Mouse (Mus musculus) kidney, postnatal 25 days (tissue): ENCODE results near the gene Stpg1.
A peak's percentile ranks its signal among the peaks of the same experiment; 100 is the strongest.

Experiments used
- DNase-seq, 2 experiments: peaks; one replicate each; pipeline ENCODE4 v3.0.0; 2021; ENCODE audit warnings: mixed read lengths in 2 of 2

Stpg1 gene

GRCm38 (mm10) chr4:135494521-135495396, at the start of gene Stpg1, which contains the start of gene Nipal3:
TSS of gene Stpg1 (plus strand) at chr4:135494790.
TSS of gene Nipal3 (minus strand) at chr4:135495038.
- DNase-seq = peak; percentile 95 to 98

DNA sequence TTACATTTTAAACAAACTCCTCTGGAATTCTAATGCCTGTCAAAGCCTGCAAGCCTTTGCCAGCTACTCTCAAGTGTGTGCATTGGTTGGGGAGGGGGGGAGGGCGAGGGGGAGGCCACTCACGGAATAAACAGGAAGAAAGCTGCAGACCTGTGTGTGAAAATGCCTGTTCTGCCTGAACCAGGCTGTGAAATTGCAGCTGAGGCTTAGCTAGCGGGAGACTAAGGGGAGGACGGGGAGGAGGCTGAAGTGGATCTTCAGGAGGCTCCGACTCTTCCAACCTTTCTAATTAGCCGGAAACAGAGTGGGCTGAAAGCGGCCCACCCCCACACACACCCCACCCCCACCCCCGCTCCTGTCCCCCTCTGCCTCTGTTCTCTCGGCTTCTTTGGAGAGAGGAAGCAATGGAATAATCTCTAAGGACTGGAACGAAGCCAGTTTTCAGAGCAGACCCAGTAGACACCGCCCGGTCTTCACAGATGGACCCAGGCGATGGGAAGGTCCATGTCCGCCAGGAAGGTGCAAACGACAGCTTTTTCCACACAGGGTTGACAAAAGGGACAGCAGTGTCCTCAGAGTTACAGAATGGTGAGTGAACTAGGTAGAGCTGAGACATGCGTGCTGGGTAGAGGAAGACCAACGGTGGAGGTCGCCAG, 43.1 kb upstream of the Stpg1 start:
- DNase-seq = peak in 1 of 2 experiments; percentile 54

DNA sequence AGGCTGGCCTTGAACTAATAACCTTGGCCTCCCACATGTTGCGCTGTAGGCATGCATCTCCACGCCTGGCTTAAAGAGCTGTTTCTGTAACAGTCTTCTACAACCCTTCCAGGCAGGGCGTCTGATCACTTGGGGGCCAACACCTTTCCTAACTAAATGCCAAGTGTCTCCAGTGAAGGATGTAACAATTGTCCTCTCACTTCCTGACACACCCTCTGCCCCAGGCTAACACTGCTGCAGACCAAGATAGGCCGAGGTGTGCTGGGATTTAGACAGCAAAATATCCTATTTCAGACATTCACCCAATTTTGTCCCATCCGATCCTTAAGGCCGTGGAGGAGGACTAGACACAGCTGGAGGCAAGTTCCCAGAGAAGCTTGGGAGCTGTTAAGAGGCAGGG, 41.4 kb upstream of the Stpg1 start:
- peak; percentile 39 to 76 for DNase-seq

DNA sequence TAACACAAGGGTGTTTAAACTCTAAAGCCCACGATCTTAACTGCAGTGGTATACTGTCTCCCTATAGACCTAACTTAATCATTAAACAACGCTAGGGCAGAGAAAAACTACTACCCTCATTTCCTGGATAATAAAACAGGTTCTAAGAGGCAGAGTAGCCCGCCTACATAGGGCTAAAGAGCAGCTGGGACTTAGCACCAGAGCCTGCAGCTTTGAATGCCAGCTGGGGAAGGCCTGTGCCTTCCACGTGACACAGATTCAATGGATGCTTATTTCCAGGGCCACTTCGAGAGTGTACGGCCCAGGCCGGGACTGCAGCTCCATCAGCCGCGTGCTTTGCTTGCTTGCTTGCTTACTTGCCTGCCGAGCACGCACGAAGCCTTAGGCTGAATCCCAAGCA, 41.0 kb upstream of the Stpg1 start:
- no peak for DNase-seq

GRCm38 (mm10) chr4:135463406-135463805, 31.2 kb upstream of the Stpg1 start:
- DNase-seq = no peak

DNA sequence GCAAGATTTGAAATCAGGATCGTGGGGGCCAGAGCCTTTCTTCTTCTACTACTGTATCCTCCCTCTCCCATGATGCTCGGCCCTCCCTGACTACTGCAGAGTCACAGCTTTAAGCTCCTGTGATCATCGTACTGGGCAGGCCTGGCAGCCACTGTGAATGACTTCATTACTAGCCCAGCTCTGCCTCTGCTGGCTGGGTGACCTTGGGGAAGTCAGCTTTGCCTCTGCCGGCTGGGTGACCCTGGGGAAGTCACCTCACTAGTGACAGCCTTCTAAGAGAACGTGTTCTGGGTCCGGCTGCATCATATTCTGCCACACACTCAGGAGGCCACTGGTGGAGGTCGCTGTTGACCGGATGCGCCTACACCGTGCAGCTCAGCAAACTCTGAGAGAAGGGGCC, 16.7 kb upstream of the Stpg1 start:
- peak in 1 of 2 experiments; percentile 30 for DNase-seq

GRCm38 (mm10) chr4:135480370-135480769, 14.2 kb upstream of the Stpg1 start:
- peak in 1 of 2 experiments; percentile 34 for DNase-seq

- DNase-seq = no peak
These were observed 9.5 kb upstream of the Stpg1 start for GRCm38 (mm10) chr4:135485086-135485485.

GRCm38 (mm10) chr4:135486352-135486751, 8.2 kb upstream of the Stpg1 start:
- peak; percentile 38 to 65 for DNase-seq

- peak in 1 of 2 experiments; percentile 16 for DNase-seq
These were observed 5.3 kb upstream of the Stpg1 start for GRCm38 (mm10) chr4:135489256-135489655.

DNA sequence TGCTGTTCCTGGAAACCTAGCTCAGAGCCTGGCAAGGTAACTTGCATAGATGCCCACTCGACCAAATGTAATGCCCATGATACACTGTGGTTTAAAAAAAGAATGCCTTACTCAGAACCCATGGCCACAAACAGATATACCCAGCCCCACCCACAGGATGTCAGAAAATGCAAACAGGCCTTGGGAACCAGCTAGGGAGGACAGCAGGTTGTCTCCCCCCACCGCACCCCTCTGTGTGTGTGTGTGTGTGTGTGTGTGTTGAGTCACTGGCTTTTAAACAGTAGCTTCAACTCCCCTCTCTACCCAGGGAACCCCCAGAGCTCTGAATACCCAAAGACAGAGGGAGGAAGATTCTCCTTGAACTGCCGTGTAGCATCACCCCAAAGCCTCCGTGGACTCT, 1.3 kb upstream of the Stpg1 start:
- DNase-seq = peak in 1 of 2 experiments; percentile 34

- peak; percentile 49 to 69 for DNase-seq
These were observed 684 bp upstream of the Stpg1 start for GRCm38 (mm10) chr4:135493691-135494520.

GRCm38 (mm10) chr4:135495397-135495791, 804 bp downstream of the Stpg1 start:
- DNase-seq = peak in 1 of 2 experiments; percentile 34

DNA sequence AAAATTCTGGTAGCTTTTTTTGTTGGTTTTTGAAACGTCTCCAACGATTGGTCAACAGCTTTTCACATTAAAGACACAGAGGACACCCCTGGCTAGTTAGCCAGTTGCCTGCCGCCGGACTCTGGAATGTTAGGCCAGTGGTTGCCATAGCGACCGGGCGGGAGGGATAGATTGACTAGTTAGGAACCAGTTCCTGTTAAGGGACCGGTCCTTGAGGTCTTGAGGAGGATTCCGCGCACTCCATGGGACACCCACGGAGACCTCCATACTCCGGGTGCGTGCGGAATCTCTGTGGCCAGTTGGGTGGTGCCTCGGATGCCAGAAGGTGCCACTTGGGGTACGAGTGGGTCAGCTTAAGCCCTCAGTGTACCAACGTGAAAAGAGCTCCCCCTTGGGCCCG, 1.2 kb downstream of the Stpg1 start:
- DNase-seq = peak; percentile 94 to 96

GRCm38 (mm10) chr4:135498136-135498535, 3.5 kb downstream of the Stpg1 start:
- DNase-seq = no peak

DNA sequence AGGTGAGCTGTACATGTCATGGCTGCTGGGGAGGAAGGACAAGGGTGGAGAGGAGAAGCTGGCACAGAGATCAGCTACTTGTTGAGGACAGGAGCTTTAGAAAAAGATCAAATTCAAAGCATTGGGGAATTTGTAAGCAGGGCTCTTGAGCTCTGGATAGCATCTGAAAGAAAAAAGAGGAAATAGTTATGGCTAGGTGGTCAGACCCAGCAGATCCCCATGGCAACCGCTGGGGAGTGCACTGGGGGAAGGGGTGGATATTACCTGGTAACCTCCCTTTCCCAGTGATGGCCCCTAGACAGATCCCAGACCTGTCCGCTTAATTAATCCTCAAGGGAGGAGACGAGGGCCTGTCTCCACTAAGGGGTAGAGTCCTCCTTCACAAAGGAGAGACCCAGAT, 5.2 kb downstream of the Stpg1 start:
- no peak for DNase-seq

GRCm38 (mm10) chr4:135501587-135501986, 7.0 kb downstream of the Stpg1 start:
- DNase-seq = no peak

DNA sequence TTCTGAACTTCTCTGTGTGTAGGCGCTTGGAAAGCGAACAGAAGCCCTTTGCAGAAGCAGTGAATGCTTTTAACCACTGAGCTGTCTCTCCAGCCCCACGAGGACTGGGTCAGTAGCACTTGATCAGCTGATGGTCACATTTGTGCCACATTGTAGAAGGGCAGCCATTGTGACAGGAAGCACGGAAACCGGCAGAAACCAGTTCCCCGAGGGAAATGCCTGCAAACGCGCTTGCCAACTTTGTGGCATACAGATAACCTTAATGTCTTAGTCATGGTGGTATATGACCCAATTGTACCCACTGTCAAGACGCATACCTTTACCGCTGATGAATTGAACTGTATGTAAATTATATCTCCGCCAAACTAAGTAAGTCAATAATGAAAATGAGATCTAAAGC, 11.2 kb downstream of the Stpg1 start:
- DNase-seq = peak; percentile 50 to 63

DNA sequence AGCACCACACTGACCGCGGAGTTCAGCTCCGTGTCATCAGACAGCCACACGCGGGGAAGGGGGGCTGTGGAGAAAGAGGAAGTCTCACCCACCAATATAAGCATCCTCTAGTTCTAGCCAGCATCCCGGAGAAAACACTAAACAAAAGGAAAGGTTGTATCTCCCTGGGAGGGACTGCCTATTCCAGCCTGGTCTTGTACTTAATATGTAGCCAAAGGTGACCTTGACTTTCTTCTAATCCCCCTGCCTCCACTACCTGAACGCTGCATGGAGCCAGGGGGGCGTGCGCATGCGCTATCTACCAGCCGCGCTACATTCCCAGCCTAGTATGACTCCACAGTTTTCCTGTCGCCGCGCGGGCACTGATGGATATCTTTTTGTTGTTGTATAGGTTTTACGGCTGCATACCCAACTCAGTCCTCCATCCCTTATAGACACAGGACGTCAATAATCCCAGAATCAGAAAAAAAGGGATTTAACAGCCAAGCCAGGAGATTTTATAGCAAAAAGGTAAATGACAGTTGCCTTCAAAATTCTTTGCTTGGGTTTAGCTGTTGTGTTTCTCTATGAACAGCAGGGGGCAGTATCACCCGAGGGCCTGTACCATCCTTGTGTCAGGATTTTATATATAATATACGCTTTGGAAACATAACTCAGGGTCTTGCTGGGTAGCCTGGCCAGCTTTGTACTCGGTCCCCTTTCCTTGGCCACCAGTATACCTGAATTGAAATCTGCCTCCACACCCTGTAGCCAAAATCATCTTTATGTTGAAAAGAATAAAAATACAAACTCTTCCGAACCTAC, 13.2 kb downstream of the Stpg1 start:
- peak; percentile 46 to 56 for DNase-seq

- DNase-seq = peak; percentile 61 to 84
These were observed 13.9 kb downstream of the Stpg1 start for GRCm38 (mm10) chr4:135508419-135509039.

DNA sequence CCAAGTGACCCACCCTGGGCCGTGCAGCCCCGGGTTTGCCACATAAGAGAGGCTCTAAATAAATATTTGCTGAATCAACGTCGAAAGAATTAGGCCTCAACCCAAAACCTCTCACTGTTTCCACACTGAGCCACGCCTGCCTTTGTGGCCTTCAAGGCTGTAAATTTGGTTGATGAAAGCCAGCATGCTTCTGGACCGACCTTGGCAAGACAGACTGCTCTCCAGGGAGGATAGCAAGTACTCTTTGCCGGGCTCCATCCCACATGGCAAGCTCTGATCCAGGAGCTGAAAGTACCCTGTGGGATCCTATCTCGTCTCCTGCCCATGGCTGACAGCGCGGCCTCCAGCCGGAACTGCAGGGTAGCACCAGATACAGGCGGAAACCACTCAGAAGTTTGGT, 14.9 kb downstream of the Stpg1 start:
- peak in 1 of 2 experiments; percentile 36 for DNase-seq

DNA sequence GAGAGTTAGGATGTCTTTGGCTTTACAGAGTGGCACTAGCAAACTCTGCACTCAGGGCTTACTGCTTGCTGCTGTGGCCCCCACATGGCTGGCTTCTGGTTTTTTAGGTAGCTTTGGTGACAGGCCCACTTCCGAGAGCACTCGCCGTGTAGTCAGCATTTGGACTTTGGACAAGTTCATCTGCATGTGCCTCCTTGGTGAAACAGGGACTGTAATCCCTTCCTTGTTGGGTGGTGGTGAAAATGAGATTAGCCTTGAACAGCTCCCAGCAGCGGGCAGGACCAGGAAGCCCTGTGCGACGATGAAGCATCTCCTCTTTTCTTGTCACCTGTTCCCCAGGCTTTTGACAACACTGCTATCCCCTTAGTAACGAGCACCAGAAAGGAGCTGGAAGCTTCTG, 19.3 kb downstream of the Stpg1 start:
- DNase-seq = peak; percentile 20 to 45
